Mouse (Mus musculus) MEL (cell line): ENCODE measurements around the gene Rph3al. TPM values are rescaled to one million over a fixed set of nuclear protein-coding genes. Genes with fewer than 3 reads are reported as not detected.
A peak's percentile ranks its signal among the peaks of the same experiment; 100 is the strongest.

ENCODE experiments used
- DNase-seq: peaks from one replicate; pipeline ENCODE4 v3.0.0; 2011; ENCODE audit warnings: low read depth, low spot score
- H3K27ac ChIP-seq: 2 replicates; pipeline ENCODE4 v1.5.1; 2012; ENCODE audit warnings: low read depth, mild to moderate bottlenecking, control low read depth, low read length, moderate library complexity; ENCODE audit not compliant: control insufficient read depth
- H3K27me3 ChIP-seq, 2 experiments: fragments of 150-350 bp in 1 of 2; sonication (generic) in 1 of 2; 2 replicates each; pipeline ENCODE4 v1.6.1; 2012; ENCODE audit warnings: low read length in 2 of 2, mild to moderate bottlenecking in 2 of 2, improper control_type of control experiment in 1 of 2, moderate library complexity in 1 of 2; ENCODE audit not compliant: insufficient read depth in 2 of 2, control insufficient read depth in 1 of 2
- H3K36me3 ChIP-seq, 2 experiments: 2 replicates each; pipeline ENCODE4 v1.6.1; 2012 to 2014; ENCODE audit warnings: low read length in 2 of 2, improper control_type of control experiment in 1 of 2, inconsistent platforms in 1 of 2, mild to moderate bottlenecking in 1 of 2; ENCODE audit not compliant: insufficient read depth in 2 of 2, control insufficient read depth in 1 of 2
- H3K4me1 ChIP-seq, 2 experiments: fragments of 150-350 bp in 1 of 2; sonication (generic) in 1 of 2; 2 replicates each; pipeline ENCODE4 v1.6.1; 2012; ENCODE audit warnings: low read length in 2 of 2, improper control_type of control experiment in 1 of 2, mild to moderate bottlenecking in 1 of 2; ENCODE audit not compliant: insufficient read depth in 2 of 2, control insufficient read depth in 1 of 2
- H3K4me3 ChIP-seq, 2 experiments: fragments of 150-350 bp in 1 of 2; sonication (generic) in 1 of 2; 2 replicates each; pipeline ENCODE4 v1.5.1; 2012; ENCODE audit warnings: low read depth in 2 of 2, low read length in 2 of 2, mild to moderate bottlenecking in 2 of 2, moderate library complexity in 2 of 2, control low read depth in 1 of 2, improper control_type of control experiment in 1 of 2; ENCODE audit not compliant: control insufficient read depth in 1 of 2, insufficient read depth in 1 of 2
- H3K79me2 ChIP-seq: 2 replicates; pipeline ENCODE4 v1.6.1; 2012; ENCODE audit warnings: mild to moderate bottlenecking, low read length, moderate library complexity; ENCODE audit not compliant: control insufficient read depth, poor library complexity, insufficient read depth
- H3K9ac ChIP-seq: 2 replicates; pipeline ENCODE4 v1.6.1; 2012; ENCODE audit warnings: low read depth, mild to moderate bottlenecking, control low read depth, low read length, moderate library complexity; ENCODE audit not compliant: control insufficient read depth, poor library complexity, severe bottlenecking
- H3K9me3 ChIP-seq: fragments of 150-350 bp; sonication (generic); replicated peaks from 2 replicates; pipeline ENCODE4 v1.6.1; 2012; ENCODE audit warnings: mild to moderate bottlenecking, low read length, improper control_type of control experiment, moderate library complexity; ENCODE audit not compliant: insufficient read depth
- CTCF ChIP-seq, 3 experiments: IDR thresholded peaks in 2 of 3; conservative IDR thresholded peaks in 1 of 3; 2 replicates each; pipeline ENCODE4 v1.5.1; 2011 to 2012; ENCODE audit warnings: low read length in 3 of 3, low read depth in 2 of 3, mild to moderate bottlenecking in 2 of 3, improper control_type of control experiment in 1 of 3, inconsistent platforms in 1 of 3, mixed read lengths in 1 of 3, moderate library complexity in 1 of 3; ENCODE audit not compliant: control insufficient read depth in 1 of 3, insufficient read depth in 1 of 3, poor library complexity in 1 of 3, severe bottlenecking in 1 of 3
- EP300 ChIP-seq, 2 experiments: IDR thresholded peaks; 2 replicates each; pipeline ENCODE4 v1.6.1; 2011; ENCODE audit warnings: improper control_type of control experiment in 2 of 2, low read length in 2 of 2, low read depth in 1 of 2, mild to moderate bottlenecking in 1 of 2
- ETS1 ChIP-seq: IDR thresholded peaks from 2 replicates; pipeline ENCODE4 v1.6.1; 2012; ENCODE audit warnings: low read depth, mild to moderate bottlenecking, inconsistent platforms, low read length, improper control_type of control experiment, moderate library complexity
- GABPA ChIP-seq: IDR thresholded peaks from 2 replicates; pipeline ENCODE4 v1.6.1; 2012; ENCODE audit warnings: low read depth, mild to moderate bottlenecking, inconsistent platforms, low read length, improper control_type of control experiment, moderate library complexity
- JUND ChIP-seq: IDR thresholded peaks from 2 replicates; pipeline ENCODE4 v1.6.1; 2011; ENCODE audit warnings: low read depth, mild to moderate bottlenecking, improper control_type of control experiment, low read length
- MAFK ChIP-seq: IDR thresholded peaks from 2 replicates; pipeline ENCODE4 v1.6.1; 2011; ENCODE audit warnings: low read depth, mild to moderate bottlenecking, low read length, improper control_type of control experiment, borderline replicate concordance
- MAX ChIP-seq: IDR thresholded peaks from 2 replicates; pipeline ENCODE4 v1.6.1; 2011; ENCODE audit warnings: low read length, improper control_type of control experiment
- MAZ ChIP-seq: IDR thresholded peaks from 2 replicates; pipeline ENCODE4 v1.6.1; 2012; ENCODE audit warnings: low read depth, mild to moderate bottlenecking, inconsistent platforms, low read length, improper control_type of control experiment
- MXI1 ChIP-seq: IDR thresholded peaks from 2 replicates; pipeline ENCODE4 v1.6.1; 2011; ENCODE audit warnings: mild to moderate bottlenecking, low read depth, low read length, improper control_type of control experiment
- MYC ChIP-seq: IDR thresholded peaks from 2 replicates; pipeline ENCODE4 v1.6.1; 2011; ENCODE audit warnings: low read depth, mild to moderate bottlenecking, low read length, improper control_type of control experiment, moderate library complexity
- NRF1 ChIP-seq: IDR thresholded peaks from 2 replicates; pipeline ENCODE4 v1.6.1; 2014; ENCODE audit warnings: low read depth, mild to moderate bottlenecking, inconsistent platforms, low read length, improper control_type of control experiment, moderate library complexity; ENCODE audit not compliant: poor library complexity, insufficient read depth, severe bottlenecking
- POLR2A ChIP-seq, 2 experiments: IDR thresholded peaks; 2 replicates each; pipeline ENCODE4 v1.6.1; 2011 to 2012; ENCODE audit warnings: low read length in 2 of 2, mild to moderate bottlenecking in 2 of 2, control low read depth in 1 of 2, improper control_type of control experiment in 1 of 2, low read depth in 1 of 2, moderate library complexity in 1 of 2; ENCODE audit not compliant: control insufficient read depth in 1 of 2, insufficient read depth in 1 of 2, poor library complexity in 1 of 2
- POLR2AphosphoS5 ChIP-seq: IDR thresholded peaks from 2 replicates; pipeline ENCODE4 v1.6.1; 2012; ENCODE audit warnings: low read depth, borderline replicate concordance, mild to moderate bottlenecking, inconsistent platforms, low read length, moderate library complexity, mixed read lengths
- RCOR1 ChIP-seq: IDR thresholded peaks from 2 replicates; pipeline ENCODE4 v1.6.1; 2012; ENCODE audit warnings: low read depth, mild to moderate bottlenecking, inconsistent platforms, low read length, improper control_type of control experiment
- TBP ChIP-seq: IDR thresholded peaks from 2 replicates; pipeline ENCODE4 v1.8.0; 2011; ENCODE audit warnings: low read depth, low read length, improper control_type of control experiment
- UBTF ChIP-seq: IDR thresholded peaks from 2 replicates; pipeline ENCODE4 v1.6.1; 2012; ENCODE audit warnings: low read depth, mild to moderate bottlenecking, inconsistent platforms, low read length, improper control_type of control experiment, moderate library complexity, borderline replicate concordance; ENCODE audit not compliant: insufficient read depth
- USF1 ChIP-seq: IDR thresholded peaks from 2 replicates; pipeline ENCODE4 v1.6.1; 2014; ENCODE audit warnings: low read depth, mild to moderate bottlenecking, inconsistent platforms, low read length, improper control_type of control experiment, moderate library complexity
- USF2 ChIP-seq, 2 experiments: IDR thresholded peaks; 2 replicates each; pipeline ENCODE4 v1.6.1; 2011 to 2012; ENCODE audit warnings: improper control_type of control experiment in 2 of 2, low read length in 2 of 2, borderline replicate concordance in 1 of 2, inconsistent platforms in 1 of 2, low read depth in 1 of 2, mild to moderate bottlenecking in 1 of 2; ENCODE audit not compliant: insufficient read depth in 1 of 2
- ZC3H11A ChIP-seq: IDR thresholded peaks from 2 replicates; pipeline ENCODE4 v1.6.1; 2012; ENCODE audit warnings: low read depth, mild to moderate bottlenecking, inconsistent platforms, low read length, improper control_type of control experiment
- ZKSCAN1 ChIP-seq: IDR thresholded peaks from 2 replicates; pipeline ENCODE4 v1.6.1; 2012; ENCODE audit warnings: low read depth, mild to moderate bottlenecking, inconsistent platforms, low read length, improper control_type of control experiment, moderate library complexity
- ZMIZ1 ChIP-seq: IDR thresholded peaks from 2 replicates; pipeline ENCODE4 v1.6.1; 2012; ENCODE audit warnings: low read depth, mild to moderate bottlenecking, inconsistent platforms, low read length, improper control_type of control experiment, moderate library complexity
- polyA plus RNA-seq, 2 experiments: library from polyadenylated mRNA; stranded (reverse) in 1 of 2; unstranded in 1 of 2; fragments of >175 nt in 1 of 2; fragments of >200 nt in 1 of 2; gene quantifications; 2 replicates each; pipeline versions ENCODE4 v1.2.1 to v1.2.4; 2012; ENCODE audit warnings: low replicate concordance in 2 of 2, low read depth in 1 of 2; ENCODE audit not compliant: insufficient read length in 2 of 2, insufficient read depth in 1 of 2, missing spikeins in 1 of 2
- total RNA-seq: library from RNA; depleted of rRNA; stranded (reverse); fragments of 300-350 nt; gene quantifications from 2 replicates; pipeline ENCODE4 v1.2.3, GENCODE M21; 2012

Rph3al gene
- total and polyA plus RNA-seq, 3 experiments, result 9.4 to 23.0 TPM; not detected in 1

GRCm38 (mm10) chr11:75793351-75793750 lies 144.9 kb downstream of the Rph3al start:
- TF ChIP-seq ZKSCAN1 (no peak), ZC3H11A (no peak), UBTF (no peak), USF2 (IDR thresholded peaks at IDR 0.05; ENCODE audit: borderline replicate concordance in 1 of 2, insufficient read depth in 1 of 2, low read depth in 1 of 2, low read length in 2 of 2) (no peak), MAZ (no peak), USF1 (no peak), MXI1 (no peak), ETS1 (no peak)
- no peaks in the 10 kb centered on the region for H3K27me3 ChIP-seq
- H3K4me3 ChIP-seq, result no peak overlapping the region
- H3K27ac ChIP-seq, result no peak overlapping the region
- H3K9me3 ChIP-seq, result no peaks in the 10 kb centered on the region
- H3K79me2 ChIP-seq, result no peaks in the 10 kb centered on the region
- no peaks in the 10 kb centered on the region for H3K36me3 ChIP-seq
- H3K9ac ChIP-seq, result no peak overlapping the region
- no peak for DNase-seq
- H3K4me1 ChIP-seq, result no peaks in the 10 kb centered on the region

- H3K9ac ChIP-seq, result no peak overlapping the region
- no peak overlapping the region for H3K4me3 ChIP-seq
- H3K36me3 ChIP-seq, result no peaks in the 10 kb centered on the region
- no peaks in the 10 kb centered on the region for H3K4me1 ChIP-seq
- no peak for DNase-seq
- TF ChIP-seq USF2 (IDR thresholded peaks at IDR 0.05; ENCODE audit: borderline replicate concordance in 1 of 2, insufficient read depth in 1 of 2, low read depth in 1 of 2, low read length in 2 of 2) (0 out of 4 replicates have a peak, but pooled peaks of 1 of the 2 experiments have one; percentile 35), MAX (no peak), CTCF (IDR thresholded peaks at IDR 0.05 in 2 of 3, conservative IDR thresholded peaks at IDR 0.05 in 1 of 3; ENCODE audit: control insufficient read depth in 1 of 3, insufficient read depth in 1 of 3, low read depth in 2 of 3, low read length in 3 of 3, poor library complexity in 1 of 3, severe bottlenecking in 1 of 3) (no peak), ZMIZ1 (no peak), USF1 (peak; percentile 82)
- TF ChIP-seq, all 39 proteins: peak for 2
- no peaks in the 10 kb centered on the region for H3K27me3 ChIP-seq
- H3K79me2 ChIP-seq, result no peaks in the 10 kb centered on the region
- no peak overlapping the region for H3K27ac ChIP-seq
- no peaks in the 10 kb centered on the region for H3K9me3 ChIP-seq
Measured at GRCm38 (mm10) chr11:75792535-75792934, 145.7 kb downstream of the Rph3al start.

- H3K27ac ChIP-seq, result no peak overlapping the region
- H3K9ac ChIP-seq, result no peak overlapping the region
- no peaks in the 10 kb centered on the region for H3K79me2 ChIP-seq
- no peak for DNase-seq
- H3K36me3 ChIP-seq, result no peaks in the 10 kb centered on the region
- no peaks in the 10 kb centered on the region for H3K9me3 ChIP-seq
- H3K4me1 ChIP-seq, result no peaks in the 10 kb centered on the region
- no peaks in the 10 kb centered on the region for H3K27me3 ChIP-seq
- H3K4me3 ChIP-seq, result no peak overlapping the region
- no peak for TF ChIP-seq TBP
- no peak for TF ChIP-seq MAFK
- no peak for TF ChIP-seq USF2 (IDR thresholded peaks at IDR 0.05; ENCODE audit: borderline replicate concordance in 1 of 2, insufficient read depth in 1 of 2, low read depth in 1 of 2, low read length in 2 of 2)
- TF ChIP-seq JUND, result no peak
- no peak for TF ChIP-seq MAX
- TF ChIP-seq POLR2AphosphoS5, result no peak
- no peak for TF ChIP-seq ZC3H11A
- no peak for TF ChIP-seq ZMIZ1
- TF ChIP-seq RCOR1, result no peak
- no peak for TF ChIP-seq ZKSCAN1
- TF ChIP-seq ETS1, result no peak
- no peak for TF ChIP-seq USF1
- TF ChIP-seq NRF1, result no peak
- no peak for TF ChIP-seq EP300 (IDR thresholded peaks at IDR 0.05; ENCODE audit: low read depth in 1 of 2, low read length in 2 of 2)
- no peak for TF ChIP-seq POLR2A (IDR thresholded peaks at IDR 0.05; ENCODE audit: control insufficient read depth in 1 of 2, insufficient read depth in 1 of 2, low read depth in 1 of 2, low read length in 2 of 2, poor library complexity in 1 of 2)
- TF ChIP-seq MYC, result no peak
- no peak for TF ChIP-seq GABPA
- TF ChIP-seq, all 39 proteins: peak for 0
Measured at GRCm38 (mm10) chr11:75785897-75786296, 152.3 kb downstream of the Rph3al start.
